Mouse (Mus musculus): ENCODE results near the gene Med13l. TPM values are rescaled to one million over a fixed set of nuclear protein-coding genes. Genes with fewer than 3 reads are reported as not detected.

Gene Med13l
- polyA plus RNA-seq, 1 experiment from 2014 or later = 7.0 TPM

- H3K4me3 ChIP-seq (replicated peaks; ENCODE audit: low read depth, low read length) = no peak overlapping the region
- H3K36me3 ChIP-seq (ENCODE audit: insufficient read depth, low read length) = no peaks in the 10 kb centered on the region
- no peak for TF ChIP-seq CTCF (IDR thresholded peaks at IDR 0.05; ENCODE audit: low read depth)
- ATAC-seq (replicated peaks; ENCODE audit: low FRiP score, low read depth) (no peak), DNase-seq (ENCODE audit: low spot score) (no peak)
- no peak overlapping the region for H3K4me2 ChIP-seq (ENCODE audit: low read length)
- WGBS = 47% methylated on average over 12 of the region's 12 CpGs
- H3K9ac ChIP-seq (ENCODE audit: low read depth, low read length) = no peak overlapping the region
- H3K27me3 ChIP-seq (ENCODE audit: insufficient read depth, low read length) = no peaks in the 10 kb centered on the region
- no peaks in the 10 kb centered on the region for H3K9me3 ChIP-seq (replicated peaks; ENCODE audit: low read length)
- H3K27ac ChIP-seq = no peak overlapping the region
- peaks cover 4% of the 10 kb centered on the region; the same call in 1 of the 2 replicates for H3K4me1 ChIP-seq (replicated peaks; ENCODE audit: insufficient read depth, low read length)
These were observed 58.6 kb downstream of the Med13l start for GRCm38 (mm10) chr5:118618963-118619610.

- no peak for TF ChIP-seq CTCF (IDR thresholded peaks at IDR 0.05; ENCODE audit: low read depth)
- Histone ChIP-seq H3K4me3 (replicated peaks; ENCODE audit: low read depth, low read length) (no peak overlapping the region), H3K36me3 (ENCODE audit: insufficient read depth, low read length) (no peaks in the 10 kb centered on the region), H3K9ac (ENCODE audit: low read depth, low read length) (no peak overlapping the region), H3K4me1 (replicated peaks; ENCODE audit: insufficient read depth, low read length) (peaks cover 4% of the 10 kb centered on the region; the same call in 1 of the 2 replicates), H3K27ac (no peak overlapping the region), H3K4me2 (ENCODE audit: low read length) (no peak overlapping the region), H3K9me3 (replicated peaks; ENCODE audit: low read length) (no peaks in the 10 kb centered on the region), H3K27me3 (ENCODE audit: insufficient read depth, low read length) (no peaks in the 10 kb centered on the region)
- 41% methylated on average over 7 of the region's 7 CpGs for WGBS
- ATAC-seq (replicated peaks; ENCODE audit: low FRiP score, low read depth) (no peak), DNase-seq (ENCODE audit: low spot score) (no peak)
These were observed 59.3 kb downstream of the Med13l start for GRCm38 (mm10) chr5:118619801-118620200.

GRCm38 (mm10) chr5:118620330-118620910 is 59.9 kb downstream of the Med13l start:
- WGBS = 87% methylated on average over 7 of the region's 7 CpGs
- no peak overlapping the region for H3K4me2 ChIP-seq (ENCODE audit: low read length)
- no peaks in the 10 kb centered on the region for H3K36me3 ChIP-seq (ENCODE audit: insufficient read depth, low read length)
- ATAC-seq (replicated peaks; ENCODE audit: low FRiP score, low read depth) = no peak
- no peaks in the 10 kb centered on the region for H3K9me3 ChIP-seq (replicated peaks; ENCODE audit: low read length)
- no peak for DNase-seq (ENCODE audit: low spot score)
- H3K4me1 ChIP-seq (replicated peaks; ENCODE audit: insufficient read depth, low read length) = peaks cover 4% of the 10 kb centered on the region; the same call in 1 of the 2 replicates
- H3K27me3 ChIP-seq (ENCODE audit: insufficient read depth, low read length) = no peaks in the 10 kb centered on the region
- H3K4me3 ChIP-seq (replicated peaks; ENCODE audit: low read depth, low read length) = no peak overlapping the region
- no peak for TF ChIP-seq CTCF (IDR thresholded peaks at IDR 0.05; ENCODE audit: low read depth)
- no peak overlapping the region for H3K9ac ChIP-seq (ENCODE audit: low read depth, low read length)
- no peak overlapping the region for H3K27ac ChIP-seq

- H3K4me3 ChIP-seq (replicated peaks; ENCODE audit: low read depth, low read length) = no peak overlapping the region
- no peaks in the 10 kb centered on the region for H3K36me3 ChIP-seq (ENCODE audit: insufficient read depth, low read length)
- H3K9me3 ChIP-seq (replicated peaks; ENCODE audit: low read length) = no peaks in the 10 kb centered on the region
- ATAC-seq (replicated peaks; ENCODE audit: low FRiP score, low read depth) (no peak), DNase-seq (ENCODE audit: low spot score) (no peak)
- 81% methylated on average over 4 of the region's 4 CpGs for WGBS
- H3K27me3 ChIP-seq (ENCODE audit: insufficient read depth, low read length) = no peaks in the 10 kb centered on the region
- no peak overlapping the region for H3K9ac ChIP-seq (ENCODE audit: low read depth, low read length)
- no peak overlapping the region for H3K27ac ChIP-seq
- H3K4me2 ChIP-seq (ENCODE audit: low read length) = no peak overlapping the region
- no peak for TF ChIP-seq CTCF (IDR thresholded peaks at IDR 0.05; ENCODE audit: low read depth)
- H3K4me1 ChIP-seq (replicated peaks; ENCODE audit: insufficient read depth, low read length) = peaks cover 4% of the 10 kb centered on the region; the same call in 1 of the 2 replicates
These were observed 61.4 kb downstream of the Med13l start for GRCm38 (mm10) chr5:118621877-118622276.

GRCm38 (mm10) chr5:118622346-118622745 is 61.9 kb downstream of the Med13l start:
- H3K4me1 ChIP-seq (replicated peaks; ENCODE audit: insufficient read depth, low read length) = peaks cover 4% of the 10 kb centered on the region; the same call in 1 of the 2 replicates
- no peaks in the 10 kb centered on the region for H3K9me3 ChIP-seq (replicated peaks; ENCODE audit: low read length)
- H3K9ac ChIP-seq (ENCODE audit: low read depth, low read length) = no peak overlapping the region
- no peak overlapping the region for H3K4me2 ChIP-seq (ENCODE audit: low read length)
- TF ChIP-seq CTCF (IDR thresholded peaks at IDR 0.05; ENCODE audit: low read depth) = no peak
- H3K27ac ChIP-seq = no peak overlapping the region
- no peaks in the 10 kb centered on the region for H3K36me3 ChIP-seq (ENCODE audit: insufficient read depth, low read length)
- WGBS = 91% methylated on average over 5 of the region's 5 CpGs
- no peak overlapping the region for H3K4me3 ChIP-seq (replicated peaks; ENCODE audit: low read depth, low read length)
- no peak for DNase-seq (ENCODE audit: low spot score)
- ATAC-seq (replicated peaks; ENCODE audit: low FRiP score, low read depth) = no peak
- no peaks in the 10 kb centered on the region for H3K27me3 ChIP-seq (ENCODE audit: insufficient read depth, low read length)

GRCm38 (mm10) chr5:118623797-118624196 is 63.3 kb downstream of the Med13l start:
- peaks cover 8% of the 10 kb centered on the region; the same call in 1 of the 2 replicates for H3K4me1 ChIP-seq (replicated peaks; ENCODE audit: insufficient read depth, low read length)
- DNase-seq (ENCODE audit: low spot score) = no peak
- no peaks in the 10 kb centered on the region for H3K27me3 ChIP-seq (ENCODE audit: insufficient read depth, low read length)
- no peak overlapping the region for H3K4me3 ChIP-seq (replicated peaks; ENCODE audit: low read depth, low read length)
- ATAC-seq (replicated peaks; ENCODE audit: low FRiP score, low read depth) = no peak
- no peak overlapping the region for H3K27ac ChIP-seq
- H3K9me3 ChIP-seq (replicated peaks; ENCODE audit: low read length) = no peaks in the 10 kb centered on the region
- H3K9ac ChIP-seq (ENCODE audit: low read depth, low read length) = no peak overlapping the region
- H3K36me3 ChIP-seq (ENCODE audit: insufficient read depth, low read length) = no peaks in the 10 kb centered on the region
- no peak for TF ChIP-seq CTCF (IDR thresholded peaks at IDR 0.05; ENCODE audit: low read depth)
- no peak overlapping the region for H3K4me2 ChIP-seq (ENCODE audit: low read length)
- WGBS = 57% methylated on average over 5 of the region's 5 CpGs

All from kidney, postnatal 0 days (tissue).